Mouse (Mus musculus) lung, embryonic 15.5 days (tissue): ENCODE data around the gene Mta1. TPM values are rescaled to one million over a fixed set of nuclear protein-coding genes. Genes with fewer than 3 reads are reported as not detected.

Experiments used
- ATAC-seq: fragments of 200-750 bp; cut with Nextera tagmentation; 2 replicates; pipeline ENCODE4 v1.8.0; 2017; ENCODE audit warnings: moderate number of reproducible peaks, borderline replicate concordance; ENCODE audit not compliant: low FRiP score, low TSS enrichment; ENCODE audit errors: extremely low read depth
- H3K27ac ChIP-seq: fragments of 300-500 bp; sonication (generic); 2 replicates; pipeline ENCODE4 v1.5.1; 2015; ENCODE audit warnings: moderate library complexity, mild to moderate bottlenecking, inconsistent platforms
- H3K27me3 ChIP-seq: fragments of 300-500 bp; sonication (generic); 2 replicates; pipeline ENCODE4 v1.6.1; 2015; ENCODE audit warnings: inconsistent platforms
- H3K36me3 ChIP-seq: fragments of 300-500 bp; sonication (generic); 2 replicates; pipeline ENCODE4 v1.6.1; 2015; ENCODE audit warnings: inconsistent platforms
- H3K4me1 ChIP-seq: fragments of 300-500 bp; sonication (generic); 2 replicates; pipeline ENCODE4 v1.6.1; 2015; ENCODE audit warnings: inconsistent platforms
- H3K4me2 ChIP-seq: fragments of 300-500 bp; sonication (generic); 2 replicates; pipeline ENCODE4 v1.6.1; 2015; ENCODE audit warnings: inconsistent platforms, mild to moderate bottlenecking, moderate library complexity
- H3K4me3 ChIP-seq: fragments of 300-500 bp; sonication (generic); 2 replicates; pipeline ENCODE4 v1.5.1; 2015; ENCODE audit warnings: mild to moderate bottlenecking, inconsistent platforms
- H3K9ac ChIP-seq: fragments of 300-500 bp; sonication (generic); 2 replicates; pipeline ENCODE4 v1.6.1; 2015; ENCODE audit warnings: inconsistent platforms
- H3K9me3 ChIP-seq: fragments of 300-500 bp; sonication (generic); 2 replicates; pipeline ENCODE4 v1.6.1; 2016; ENCODE audit warnings: inconsistent platforms
- WGBS: fragments of 180-500 bp; shearing (Covaris S2); methylation state at CpG from one replicate; pipeline ENCODE4 v1.1.7; 2015; 5-methylcytosine and 5-hydroxymethylcytosine counted together
- polyA plus RNA-seq: library from polyadenylated mRNA; unstranded; fragments of >200 nt; fragmentation: Nextera tagmentation; extraction: Ambion mirVana; gene quantifications from 2 replicates; pipeline ENCODE4 v1.2.1, GENCODE M21; 2015

Gene Mta1
- polyA plus RNA-seq, 1 experiment from 2014 or later, result 14.7 TPM

DNA sequence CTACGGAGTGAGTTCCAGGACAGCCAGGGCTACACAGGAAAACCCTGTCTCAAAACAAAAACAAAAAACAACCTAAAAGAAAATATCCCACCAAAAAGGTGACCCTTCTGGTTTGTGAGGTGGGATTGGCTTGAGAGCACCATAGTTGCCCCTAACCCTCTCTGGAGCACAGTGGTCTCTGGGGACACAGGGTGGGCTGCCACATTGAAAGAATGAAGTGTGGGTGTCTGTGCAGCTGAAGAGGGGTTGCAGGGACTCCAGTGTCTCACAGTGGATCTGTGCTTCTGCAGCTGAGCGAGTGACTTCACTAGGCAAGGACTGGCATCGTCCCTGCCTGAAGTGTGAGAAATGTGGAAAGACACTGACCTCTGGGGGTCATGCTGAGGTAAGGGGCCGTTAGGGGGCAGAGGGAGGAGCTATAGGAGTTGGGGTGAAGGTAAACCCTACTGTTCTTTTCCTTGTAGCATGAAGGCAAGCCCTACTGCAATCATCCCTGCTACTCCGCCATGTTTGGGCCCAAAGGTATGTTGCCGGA, 55.0 kb downstream of the Mta1 start:
- WGBS, result 75% methylated on average over 6 of the region's 6 CpGs
- peak overlapping the region; percentile 81 for H3K4me2 ChIP-seq
- H3K9me3 ChIP-seq, result no peaks in the 10 kb centered on the region
- H3K4me1 ChIP-seq, result peaks cover 54% of the 10 kb centered on the region
- H3K9ac ChIP-seq, result no peak overlapping the region
- no peak overlapping the region for H3K27ac ChIP-seq
- no peak for ATAC-seq
- H3K36me3 ChIP-seq, result no peaks in the 10 kb centered on the region
- H3K27me3 ChIP-seq, result peaks cover 6% of the 10 kb centered on the region; the same call in 1 of the 2 replicates
- peak overlapping the region; percentile 52; the same call in 1 of the 2 replicates for H3K4me3 ChIP-seq

DNA sequence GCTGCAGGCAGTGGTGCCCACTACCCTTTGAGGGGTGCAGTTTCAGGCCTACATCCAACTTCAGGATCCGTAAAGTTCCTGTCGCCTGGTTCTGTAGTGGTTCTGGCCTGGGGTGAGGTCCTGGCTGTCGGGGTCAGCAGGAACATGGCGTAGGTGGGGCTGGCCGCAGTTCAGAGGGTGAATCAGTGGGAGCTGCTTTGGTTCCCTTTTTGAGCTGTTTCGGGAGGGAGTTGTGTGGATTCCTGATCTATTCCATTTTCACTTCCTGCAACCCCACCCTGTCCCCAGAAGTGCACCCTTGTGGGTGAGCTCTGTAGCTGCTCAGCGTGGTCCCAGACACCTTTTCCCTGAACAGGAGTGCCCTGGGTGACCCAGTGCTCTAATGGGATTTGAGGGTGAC, 55.9 kb downstream of the Mta1 start:
- Histone ChIP-seq H3K36me3 (no peaks in the 10 kb centered on the region), H3K4me2 (no peak overlapping the region), H3K4me3 (no peak overlapping the region), H3K27me3 (peaks cover 6% of the 10 kb centered on the region; the same call in 1 of the 2 replicates), H3K9me3 (no peaks in the 10 kb centered on the region), H3K9ac (no peak overlapping the region), H3K27ac (no peak overlapping the region), H3K4me1 (peaks cover 45% of the 10 kb centered on the region)
- no peak for ATAC-seq
- WGBS, result 93% methylated on average over 7 of the region's 7 CpGs

DNA sequence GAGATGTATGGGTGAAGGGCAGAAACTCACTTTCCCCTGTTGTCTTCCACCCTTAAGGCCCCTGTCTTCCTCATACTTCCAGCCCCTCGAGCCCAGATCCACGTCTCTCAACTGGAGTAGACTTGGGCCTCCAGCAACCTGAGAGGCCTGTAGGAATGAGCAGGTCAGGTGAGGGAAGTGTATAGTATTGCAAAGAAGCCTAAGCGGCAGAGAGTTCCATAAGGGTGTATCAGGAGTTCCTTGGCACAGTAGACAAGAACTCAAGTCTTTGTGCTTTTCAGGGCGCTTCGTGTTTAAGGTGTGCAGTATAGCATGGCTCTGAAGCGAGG, 56.6 kb downstream of the Mta1 start:
- H3K4me2 ChIP-seq, result peak overlapping the region; percentile 74
- ATAC-seq, result no peak
- peaks cover 40% of the 10 kb centered on the region for H3K4me1 ChIP-seq
- H3K27me3 ChIP-seq, result peaks cover 6% of the 10 kb centered on the region; the same call in 1 of the 2 replicates
- 70% methylated on average over 6 of the region's 6 CpGs for WGBS
- H3K27ac ChIP-seq, result peak overlapping the region; percentile 88
- no peak overlapping the region for H3K9ac ChIP-seq
- no peaks in the 10 kb centered on the region for H3K9me3 ChIP-seq
- H3K4me3 ChIP-seq, result peak overlapping the region; percentile 62
- no peaks in the 10 kb centered on the region; the same call in 1 of the 2 replicates for H3K36me3 ChIP-seq

DNA sequence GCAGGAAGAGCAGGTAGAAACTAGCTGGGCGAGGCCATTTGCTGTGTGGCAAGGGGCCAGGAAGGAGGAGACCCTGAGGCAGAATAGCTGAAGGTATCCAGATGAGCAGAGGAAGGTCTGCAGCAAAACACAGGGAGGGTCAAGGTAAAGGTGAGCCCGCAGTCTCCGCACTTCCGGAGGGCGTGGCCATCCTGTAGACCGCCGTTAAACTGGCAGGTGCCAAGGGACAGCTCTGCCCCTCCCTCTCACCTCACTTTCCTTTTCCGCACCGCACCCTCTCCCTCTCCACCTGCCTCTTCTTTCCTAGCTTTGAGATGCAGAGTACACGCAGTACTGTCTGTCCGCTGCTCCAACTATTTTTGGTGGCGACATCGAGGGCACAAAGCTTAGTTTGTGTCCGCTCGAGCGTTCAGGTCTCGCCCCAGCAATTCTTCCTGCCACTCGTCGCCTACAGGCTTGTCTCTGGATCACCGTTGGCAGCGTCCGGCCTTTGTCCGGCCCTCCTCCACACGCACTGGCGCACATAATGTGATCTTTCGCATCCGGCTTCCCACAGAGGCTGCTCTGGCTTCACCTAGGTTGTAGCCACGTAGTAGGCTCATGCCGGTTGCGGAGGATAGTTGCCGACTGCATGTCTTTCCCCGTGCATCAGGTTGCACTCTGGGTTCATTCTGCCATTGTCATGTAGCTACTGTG, 57.1 kb downstream of the Mta1 start:
- no peak for ATAC-seq
- Histone ChIP-seq H3K4me3 (peak overlapping the region; percentile 62), H3K27ac (peak overlapping the region; percentile 88), H3K4me1 (peaks cover 40% of the 10 kb centered on the region), H3K4me2 (peak overlapping the region; percentile 74), H3K27me3 (peaks cover 6% of the 10 kb centered on the region; the same call in 1 of the 2 replicates), H3K36me3 (no peaks in the 10 kb centered on the region; the same call in 1 of the 2 replicates), H3K9me3 (no peaks in the 10 kb centered on the region), H3K9ac (peak overlapping the region; percentile 46)
- WGBS, result 4% methylated on average over 32 of the region's 32 CpGs

DNA sequence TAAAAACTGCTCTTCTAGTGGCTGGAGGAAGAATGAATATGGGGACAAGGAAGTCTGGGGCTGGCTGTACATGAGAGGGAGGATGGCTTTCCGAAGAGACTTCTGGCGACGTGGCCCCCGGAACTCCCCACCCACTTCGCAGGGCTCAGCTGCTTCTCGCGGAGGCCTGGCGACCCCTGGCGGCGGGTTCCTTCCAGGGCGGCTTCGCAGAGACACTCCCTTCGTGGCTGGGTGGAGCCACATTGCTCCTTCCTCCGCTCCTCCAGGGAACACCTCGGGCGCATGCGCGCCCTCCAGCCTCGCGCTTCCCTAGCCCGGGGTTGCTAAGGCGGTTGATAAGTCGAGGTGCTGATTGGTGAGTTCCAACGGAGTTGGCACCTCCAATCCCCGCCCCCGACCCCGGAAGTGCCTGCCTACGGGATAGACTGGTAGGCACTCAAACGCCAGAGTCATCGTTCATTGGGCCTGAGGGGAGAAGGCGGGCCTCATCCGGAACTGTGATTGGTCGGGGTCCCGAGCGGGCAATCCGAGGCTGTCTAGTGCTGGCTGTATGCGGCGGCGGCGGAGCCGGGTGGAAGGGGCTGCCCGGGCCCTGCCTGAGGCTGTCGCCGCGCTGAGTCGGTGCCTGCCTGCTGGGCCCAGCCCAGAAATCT, 57.9 kb downstream of the Mta1 start, which contains the start of gene Tedc1:
TSS of gene Tedc1 (plus strand) at position 535 of the 653 bp plus-strand sequence.
- Histone ChIP-seq H3K27ac (peak within 1 kb of the TSS; percentile 88), H3K9ac (peak within 1 kb of the TSS; percentile 62), H3K9me3 (no peaks in the 10 kb centered on the region), H3K4me1 (peaks cover 40% of the 10 kb centered on the region), H3K27me3 (peaks cover 1% of the 10 kb centered on the region; the same call in 1 of the 2 replicates), H3K4me2 (peak within 1 kb of the TSS; percentile 74), H3K36me3 (no peaks in the 10 kb centered on the region; the same call in 1 of the 2 replicates), H3K4me3 (peak within 1 kb of the TSS; percentile 62)
- ATAC-seq, result peak; percentile 95
- 0% methylated on average over 46 of the region's 46 CpGs for WGBS

DNA sequence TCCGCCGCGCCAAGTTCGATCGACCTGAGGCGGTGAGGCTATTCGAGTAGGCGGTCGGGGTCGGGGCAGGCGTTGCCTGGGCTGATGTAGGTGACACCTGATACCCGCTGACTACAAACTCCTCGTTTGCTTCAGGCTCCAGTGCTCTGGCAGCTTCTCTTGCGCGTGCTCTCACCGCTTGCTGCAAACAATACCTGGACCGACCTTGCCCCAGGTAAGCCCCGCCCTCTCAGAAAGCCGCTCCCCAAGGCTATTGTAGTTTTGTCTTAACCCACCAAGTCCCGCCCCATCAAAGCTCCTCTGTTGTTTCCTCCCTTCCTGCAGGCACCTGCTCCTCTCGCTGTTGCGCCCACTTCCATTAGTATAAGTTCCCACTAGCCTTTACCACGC, 58.5 kb downstream of the Mta1 start:
- Histone ChIP-seq H3K4me1 (peaks cover 35% of the 10 kb centered on the region), H3K27me3 (no peaks in the 10 kb centered on the region), H3K4me2 (peak overlapping the region; percentile 74), H3K4me3 (peak overlapping the region; percentile 62), H3K9ac (peak overlapping the region; percentile 62), H3K36me3 (peaks cover 3% of the 10 kb centered on the region; the same call in 1 of the 2 replicates), H3K9me3 (no peaks in the 10 kb centered on the region), H3K27ac (peak overlapping the region; percentile 81)
- ATAC-seq, result no peak
- WGBS, result under 1% methylated on average over 23 of the region's 23 CpGs

DNA sequence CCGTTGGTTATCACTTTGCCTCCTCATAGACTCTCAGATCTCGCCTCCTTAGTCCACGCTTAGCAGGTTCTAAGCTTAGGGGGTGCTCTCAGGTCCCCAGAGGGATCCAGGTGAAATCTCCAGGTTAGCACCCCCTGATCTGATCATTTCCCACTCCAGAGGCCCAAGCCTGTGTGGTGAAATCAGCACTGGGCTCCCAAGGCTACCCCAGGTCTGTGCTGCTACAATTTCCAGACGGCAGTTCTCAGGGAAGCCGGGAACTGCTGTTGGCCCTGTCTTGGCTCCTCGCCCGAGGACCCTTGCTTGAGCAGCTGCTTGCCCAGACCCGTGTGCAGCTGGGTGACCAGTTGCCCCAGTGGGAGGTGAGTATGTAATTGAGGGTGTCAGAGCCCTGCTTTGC, 58.9 kb downstream of the Mta1 start:
- peaks cover 4% of the 10 kb centered on the region; the same call in 1 of the 2 replicates for H3K36me3 ChIP-seq
- H3K4me2 ChIP-seq, result peak overlapping the region; percentile 74
- WGBS, result 21% methylated on average over 8 of the region's 8 CpGs
- H3K4me1 ChIP-seq, result peaks cover 32% of the 10 kb centered on the region
- H3K4me3 ChIP-seq, result peak overlapping the region; percentile 62
- H3K9me3 ChIP-seq, result no peaks in the 10 kb centered on the region
- H3K27ac ChIP-seq, result peak overlapping the region; percentile 81
- ATAC-seq, result no peak
- peak overlapping the region; percentile 62 for H3K9ac ChIP-seq
- no peaks in the 10 kb centered on the region for H3K27me3 ChIP-seq

DNA sequence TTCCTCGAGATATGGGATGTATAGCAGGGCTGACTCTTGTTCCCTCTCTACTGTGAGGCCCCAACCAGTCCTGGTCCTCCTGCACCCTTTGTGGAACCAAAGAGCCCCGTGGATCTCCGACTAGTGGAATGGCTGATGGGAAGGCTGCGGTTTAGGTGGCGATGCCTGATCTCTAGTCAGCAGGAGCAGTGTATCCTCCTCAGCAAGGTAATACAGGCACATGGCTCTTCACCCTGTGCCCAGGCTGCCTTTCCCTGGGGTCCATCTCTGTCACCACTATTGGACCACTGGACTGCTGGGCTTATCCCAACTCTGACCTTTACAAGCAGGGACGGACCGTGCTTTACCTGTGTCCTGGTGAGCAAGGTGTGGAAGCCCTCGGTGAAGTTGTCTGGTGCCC, 59.4 kb downstream of the Mta1 start:
- Histone ChIP-seq H3K9me3 (no peaks in the 10 kb centered on the region), H3K4me1 (peaks cover 26% of the 10 kb centered on the region), H3K27ac (peak overlapping the region; percentile 81; the same call in 1 of the 2 replicates), H3K27me3 (no peaks in the 10 kb centered on the region), H3K36me3 (peaks cover 4% of the 10 kb centered on the region; the same call in 1 of the 2 replicates), H3K4me2 (peak overlapping the region; percentile 74), H3K9ac (no peak overlapping the region), H3K4me3 (peak overlapping the region; percentile 62)
- 80% methylated on average over 8 of the region's 8 CpGs for WGBS
- no peak for ATAC-seq

DNA sequence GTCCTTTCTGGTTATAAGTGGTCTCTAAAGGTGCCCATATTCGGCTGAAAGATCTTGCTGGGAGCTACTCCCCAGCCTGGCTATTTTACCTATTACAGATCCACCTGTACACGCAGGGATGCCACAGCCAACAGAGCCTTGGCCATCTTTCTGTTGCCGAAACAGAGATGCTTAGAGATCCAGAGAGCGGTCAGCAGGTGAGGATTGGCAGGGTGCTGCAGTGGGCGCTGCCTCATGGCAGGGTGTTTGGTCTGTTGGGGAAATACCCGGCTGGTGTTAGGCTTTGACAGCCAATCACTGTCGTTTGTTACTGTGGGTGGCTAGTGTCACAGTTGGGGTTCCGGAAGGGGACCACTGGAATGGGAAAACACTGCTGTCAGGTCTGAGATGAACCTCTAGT, 59.9 kb downstream of the Mta1 start:
- Histone ChIP-seq H3K4me2 (peak overlapping the region; percentile 74; the same call in 1 of the 2 replicates), H3K27ac (no peak overlapping the region), H3K36me3 (peaks cover 5% of the 10 kb centered on the region), H3K4me3 (no peak overlapping the region), H3K27me3 (no peaks in the 10 kb centered on the region), H3K9me3 (no peaks in the 10 kb centered on the region), H3K9ac (no peak overlapping the region), H3K4me1 (peaks cover 26% of the 10 kb centered on the region)
- whole genome bisulfite sequencing, result 88% methylated on average over 8 of the region's 8 CpGs
- no peak for ATAC-seq

DNA sequence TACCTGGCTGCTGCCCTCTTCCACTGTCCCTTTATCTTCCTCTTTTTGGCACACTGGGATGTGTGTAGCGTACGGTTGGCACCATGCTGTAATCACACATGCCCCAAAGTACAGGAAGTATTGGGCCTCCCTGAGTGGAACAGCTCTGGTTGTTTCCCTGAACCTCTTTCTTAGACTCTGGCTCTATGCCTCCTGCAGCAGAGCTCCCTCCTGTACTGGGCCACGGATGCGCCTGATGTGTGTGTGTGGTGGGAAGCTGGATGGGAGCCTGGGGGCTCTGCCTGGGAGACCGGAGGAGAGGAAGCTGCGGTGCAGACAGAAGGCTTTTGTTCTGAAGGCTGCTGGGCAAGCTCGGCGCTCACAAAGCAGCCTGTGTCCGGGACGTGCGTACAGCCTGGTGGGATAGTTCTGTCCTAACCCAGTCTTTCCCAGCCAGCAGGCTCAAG, 65.5 kb downstream of the Mta1 start:
- Histone ChIP-seq H3K4me3 (no peak overlapping the region), H3K4me1 (no peaks in the 10 kb centered on the region), H3K4me2 (no peak overlapping the region), H3K27ac (no peak overlapping the region), H3K27me3 (no peaks in the 10 kb centered on the region), H3K36me3 (peaks cover 16% of the 10 kb centered on the region), H3K9ac (no peak overlapping the region), H3K9me3 (no peaks in the 10 kb centered on the region)
- 72% methylated on average over 11 of the region's 11 CpGs for WGBS
- no peak for ATAC-seq

DNA sequence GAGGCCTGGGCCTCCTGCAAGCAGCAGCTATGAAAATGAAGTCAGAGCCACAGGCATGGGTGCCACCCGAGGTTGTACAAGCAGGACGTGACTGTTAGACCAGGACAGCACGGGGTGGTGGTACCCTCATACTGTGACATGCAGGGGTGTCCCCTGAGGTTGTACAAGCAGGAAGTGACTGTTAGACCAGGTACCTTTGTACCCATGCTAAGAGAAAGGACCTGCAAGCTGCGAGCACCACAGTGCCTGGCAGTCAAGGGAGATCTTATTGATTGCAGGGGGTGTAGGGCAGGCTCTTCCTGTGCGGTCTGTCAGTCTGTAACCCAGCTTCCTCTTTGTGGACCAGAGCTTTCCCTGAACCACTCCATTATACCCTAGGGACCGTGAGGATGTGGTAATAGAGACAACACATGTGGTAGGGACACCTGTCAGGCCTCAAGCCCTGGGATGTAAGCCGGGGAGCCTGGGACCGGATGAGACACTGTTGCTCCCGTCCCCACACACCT, 70.0 kb downstream of the Mta1 start:
- H3K4me2 ChIP-seq, result no peak overlapping the region
- WGBS, result 83% methylated on average over 9 of the region's 9 CpGs
- no peak overlapping the region for H3K27ac ChIP-seq
- no peaks in the 10 kb centered on the region for H3K9me3 ChIP-seq
- H3K27me3 ChIP-seq, result no peaks in the 10 kb centered on the region
- peak; percentile 40; the same call in 1 of the 2 replicates for ATAC-seq
- peaks cover 10% of the 10 kb centered on the region for H3K36me3 ChIP-seq
- H3K9ac ChIP-seq, result no peak overlapping the region
- no peaks in the 10 kb centered on the region for H3K4me1 ChIP-seq
- H3K4me3 ChIP-seq, result no peak overlapping the region
